8 mouse cellular contexts compared by ENCODE assay signal in genomic region chr9:56418738-56419239, GRCm38 (mm10). TPM values are rescaled to one million over a fixed set of nuclear protein-coding genes. Genes with fewer than 3 reads are reported as not detected.
DNase-seq lines count a peak whose midpoint lies in the region; ATAC-seq and TF ChIP-seq lines count a peak whose summit lies in the region.

No protein-coding gene starts in this region.

- peak overlapping the region; percentile 67 for H3K9ac ChIP-seq in intestine, embryonic 15.5 days

- H3K4me2 ChIP-seq in intestine, embryonic 15.5 days (replicated peaks) = peak overlapping the region; percentile 60

- intact Hi-C loops in left cerebral cortex, postnatal 25 days (cut with DNase I) = loop anchor here (5.0 kb wide), 2 partner anchors 134 to 206 kb away; no protein-coding TSS in a partner anchor

- peak overlapping the region; percentile 80 for H3K4me3 ChIP-seq in cortical plate, adult 2 months (ENCODE audit: insufficient read depth, low read length)
- H3K4me3 ChIP-seq in intestine, embryonic 15.5 days (replicated peaks) = peak overlapping the region; percentile 87
- H3K4me3 ChIP-seq in small intestine, adult 2 months (ENCODE audit: low read depth, low read length) = peak overlapping the region; percentile 89

- DNase-seq in gastrocnemius, adult 8-10 months (ENCODE audit: low spot score in 2 of 2) = peak; percentile 47 to 52
- DNase-seq in left cerebral cortex, postnatal 25 days (ENCODE audit: low spot score in 2 of 2) = peak; percentile 81 to 90
- peak; percentile 83 for DNase-seq in mesoderm, embryonic 11.5 days (ENCODE audit: low read depth, low spot score)
- DNase-seq in c-Kit-positive CD71-positive TER-119-positive erythroid progenitor cells, embryonic 14.5 days (ENCODE audit: low spot score) = no peak

- no peak for TF ChIP-seq CTCF in cortical plate, adult 2 months (IDR thresholded peaks at IDR 0.05; ENCODE audit: extremely low read depth, insufficient read depth, low read length)
- no peak for TF ChIP-seq CTCF in small intestine, adult 2 months (IDR thresholded peaks at IDR 0.05; ENCODE audit: extremely low read depth, insufficient read length, insufficient replicate concordance, low read depth, low read length)

- no peaks in the 10 kb centered on the region for H3K27me3 ChIP-seq in intestine, embryonic 15.5 days (replicated peaks)
- no peaks in the 10 kb centered on the region for H3K27me3 ChIP-seq in small intestine, adult 2 months (ENCODE audit: control insufficient read depth, insufficient read depth, low read length)

- TF ChIP-seq POLR2A in cortical plate, adult 2 months (IDR thresholded peaks at IDR 0.05; ENCODE audit: extremely low read depth, insufficient read depth, low read length) = peak; percentile 73; the same call in 1 of the 2 replicates
- peak; percentile 33; the same call in 1 of the 2 replicates for TF ChIP-seq POLR2A in small intestine, adult 2 months (IDR thresholded peaks at IDR 0.05; ENCODE audit: low read depth, low read length)

- peak; percentile 60 for ATAC-seq in activated CD4-positive, CD25-positive, alpha-beta regulatory T cell, adult 4 months
- peak; percentile 29 for ATAC-seq in intestine, embryonic 15.5 days

- H3K36me3 ChIP-seq in intestine, embryonic 15.5 days = no peaks in the 10 kb centered on the region
- no peaks in the 10 kb centered on the region for H3K36me3 ChIP-seq in small intestine, adult 2 months (ENCODE audit: control insufficient read depth, insufficient read depth, low read length)

- H3K9me3 ChIP-seq in intestine, embryonic 15.5 days = no peaks in the 10 kb centered on the region

- peaks cover 4% of the 10 kb centered on the region; the same call in 1 of the 2 replicates for H3K4me1 ChIP-seq in cortical plate, adult 2 months (ENCODE audit: control insufficient read depth, insufficient read depth, low read length)
- peaks cover 6% of the 10 kb centered on the region for H3K4me1 ChIP-seq in intestine, embryonic 15.5 days (replicated peaks)
- no peaks in the 10 kb centered on the region for H3K4me1 ChIP-seq in small intestine, adult 2 months (ENCODE audit: control insufficient read depth, insufficient read depth, insufficient read length, low read length)

- under 1% methylated on average over 10 of the region's 11 CpGs for WGBS in intestine, embryonic 15.5 days
- 2% methylated on average over 11 of the region's 11 CpGs for WGBS in small intestine, adult 2 months

- peak overlapping the region; percentile 92 for H3K27ac ChIP-seq in cortical plate, adult 2 months (ENCODE audit: insufficient read depth, low read length)
- H3K27ac ChIP-seq in intestine, embryonic 15.5 days = peak overlapping the region; percentile 96
- peak overlapping the region; percentile 86 for H3K27ac ChIP-seq in small intestine, adult 2 months (ENCODE audit: insufficient read depth, low read depth, low read length)

RNA-seq across cellular contexts. Expression of gene Hmg20a, which starts 0.4 kb away (rescaled TPM):
- polyA plus RNA-seq in activated CD4-positive, CD25-positive, alpha-beta regulatory T cell, adult 4 months (2017; shearing (Covaris generic)) = 10 to 100 TPM; 37.9 to 42.2 TPM
- 61.3 and 63.4 TPM in 2 replicates for polyA plus RNA-seq in cortical plate, adult 2 months (2012; rRNA removed)
- 10 to 100 TPM; 11.0 to 14.5 (median 11.1) TPM for total RNA-seq in gastrocnemius, adult 8-10 months (2022)
- polyA plus RNA-seq in intestine, embryonic 15.5 days (2015; fragmentation: Nextera tagmentation; extraction: Ambion mirVana) = 42.7 and 43.0 TPM in 2 replicates
- 10 to 100 TPM; 62.3 to 64.5 TPM for total RNA-seq in left cerebral cortex, postnatal 25 days (2021)
- polyA plus RNA-seq in small intestine, adult 2 months (2012; rRNA removed) = 5.7 and 11.0 TPM in 2 replicates

RNA-seq across cellular contexts. Expression of gene Peak1, which starts 0.9 kb away (rescaled TPM):
- polyA plus RNA-seq in activated CD4-positive, CD25-positive, alpha-beta regulatory T cell, adult 4 months (2017; shearing (Covaris generic)) = 10 to 100 TPM; 13.4 to 15.3 TPM
- polyA plus RNA-seq in cortical plate, adult 2 months (2012; rRNA removed) = 14.4 and 14.9 TPM in 2 replicates
- total RNA-seq in gastrocnemius, adult 8-10 months (2022) = 10 to 100 TPM; 12.1 to 14.3 (median 13.2) TPM
- 10.1 and 12.6 TPM in 2 replicates for polyA plus RNA-seq in intestine, embryonic 15.5 days (2015; fragmentation: Nextera tagmentation; extraction: Ambion mirVana)
- total RNA-seq in left cerebral cortex, postnatal 25 days (2021) = 10 to 100 TPM; 34.1 to 34.3 TPM
- polyA plus RNA-seq in small intestine, adult 2 months (2012; rRNA removed) = 4.0 and 13.0 TPM in 2 replicates
